Mouse (Mus musculus) heart, postnatal 25 days (tissue): ENCODE results near the gene Rassf8. TPM values are rescaled to one million over a fixed set of nuclear protein-coding genes. Genes with fewer than 3 reads are reported as not detected.
A peak's percentile ranks its signal among the peaks of the same experiment; 100 is the strongest.

Source experiments
- DNase-seq: peaks from one replicate; pipeline ENCODE4 v3.0.0; 2022; ENCODE audit warnings: low spot score
- intact Hi-C: fragments of 180-260 bp; cut with DNase I; formaldehyde crosslinking; loops from one replicate; pipeline ENCODE4 v1.15.1; 2025
- total RNA-seq, 2 experiments: library from RNA; stranded (reverse); gene quantifications; 2 replicates each; pipeline ENCODE4 v1.2.3; 2021

Rassf8 gene
- total RNA-seq, 2 experiments from 2014 or later = 56.4 to 56.8 TPM

- no peak for DNase-seq
- intact Hi-C loops = no loop called here
Observed at GRCm38 (mm10) chr6:145770272-145771000, 23.9 kb downstream of the Rassf8 start.

- intact Hi-C loops = no loop called here
Observed at GRCm38 (mm10) chr6:145774436-145774835, 27.9 kb downstream of the Rassf8 start.

GRCm38 (mm10) chr6:145776241-145776640, 29.7 kb downstream of the Rassf8 start:
- no peak for DNase-seq
- intact Hi-C loops = no loop called here

More at GRCm38 (mm10) chr6:145774436-145774835, 27.9 kb downstream of the Rassf8 start:
- DNase-seq = no peak

- intact Hi-C loops = no loop called here
- DNase-seq = no peak
Observed at GRCm38 (mm10) chr6:145779383-145779782, 32.8 kb downstream of the Rassf8 start.

GRCm38 (mm10) chr6:145780180-145780802, 33.7 kb downstream of the Rassf8 start:
- DNase-seq = no peak
- intact Hi-C loops = no loop called here

- DNase-seq = no peak
- intact Hi-C loops = no loop called here
Observed at GRCm38 (mm10) chr6:145781256-145781655, 34.7 kb downstream of the Rassf8 start.

GRCm38 (mm10) chr6:145781966-145782365, 35.4 kb downstream of the Rassf8 start:
- intact Hi-C loops = no loop called here
- DNase-seq = no peak

GRCm38 (mm10) chr6:145787311-145787710, 40.8 kb downstream of the Rassf8 start:
- DNase-seq = no peak
- intact Hi-C loops = no loop called here

- no peak for DNase-seq
- intact Hi-C loops = loop anchor here (5.0 kb wide), 1 partner anchor 122 kb away; no protein-coding TSS in a partner anchor
Observed at GRCm38 (mm10) chr6:145789738-145790137, 43.2 kb downstream of the Rassf8 start.

GRCm38 (mm10) chr6:145792373-145792772, 45.8 kb downstream of the Rassf8 start:
- intact Hi-C loops = loop anchor here (2.0 to 5.0 kb wide), 4 partner anchors 46 to 432 kb away; partner anchors contain the start of gene Rassf8

GRCm38 (mm10) chr6:145793109-145793593, 46.6 kb downstream of the Rassf8 start:
- intact Hi-C loops = loop anchor here (2.0 to 5.0 kb wide), 4 partner anchors 46 to 432 kb away; partner anchors contain the start of gene Rassf8

More at GRCm38 (mm10) chr6:145792373-145792772, 45.8 kb downstream of the Rassf8 start:
- DNase-seq = no peak

GRCm38 (mm10) chr6:145794671-145795070, 48.1 kb downstream of the Rassf8 start:
- no peak for DNase-seq
- intact Hi-C loops = loop anchor here (5.0 kb wide), 2 partner anchors 92 to 127 kb away; no protein-coding TSS in a partner anchor

More at GRCm38 (mm10) chr6:145793109-145793593, 46.6 kb downstream of the Rassf8 start:
- peak; percentile 37 for DNase-seq

GRCm38 (mm10) chr6:145796191-145797023, 49.9 kb downstream of the Rassf8 start:
- intact Hi-C loops = loop anchor here (5.0 kb wide), 1 partner anchor 94 kb away; no protein-coding TSS in a partner anchor
- no peak for DNase-seq

GRCm38 (mm10) chr6:145797692-145798091, 51.1 kb downstream of the Rassf8 start:
- no peak for DNase-seq
- intact Hi-C loops = loop anchor here (5.0 kb wide), 1 partner anchor 95 kb away; no protein-coding TSS in a partner anchor

GRCm38 (mm10) chr6:145801796-145802488, 55.4 kb downstream of the Rassf8 start:
- no peak for DNase-seq
- intact Hi-C loops = no loop called here

GRCm38 (mm10) chr6:145802881-145803280, 56.3 kb downstream of the Rassf8 start:
- intact Hi-C loops = no loop called here
- no peak for DNase-seq

GRCm38 (mm10) chr6:145804276-145804675, 57.7 kb downstream of the Rassf8 start:
- intact Hi-C loops = no loop called here
- no peak for DNase-seq

GRCm38 (mm10) chr6:145806784-145807183, 60.2 kb downstream of the Rassf8 start:
- intact Hi-C loops = no loop called here
- no peak for DNase-seq

- intact Hi-C loops = no loop called here
- DNase-seq = no peak
Observed at GRCm38 (mm10) chr6:145807929-145808328, 61.4 kb downstream of the Rassf8 start.
